Mouse (Mus musculus) G1E (cell line): ENCODE measurements around the gene Rnf169. TPM values are rescaled to one million over a fixed set of nuclear protein-coding genes. Genes with fewer than 3 reads are reported as not detected.

Experiments used
- ATAC-seq: 2 replicates; pipeline ENCODE4 v1.8.0; 2016; ENCODE audit warnings: mild to moderate bottlenecking; ENCODE audit not compliant: insufficient number of reproducible peaks, poor library complexity, low FRiP score, severe bottlenecking; ENCODE audit errors: extremely low read depth
- DNase-seq: peaks from one replicate; pipeline ENCODE4 v3.0.0; 2012; ENCODE audit warnings: low spot score
- H3K27me3 ChIP-seq: 2 replicates; pipeline ENCODE4 v1.6.1; 2012; ENCODE audit warnings: mild to moderate bottlenecking, low read length, inconsistent platforms; ENCODE audit not compliant: insufficient read depth
- H3K36me3 ChIP-seq: replicated peaks from 2 replicates; pipeline ENCODE3; 2012; ENCODE audit warnings: mild to moderate bottlenecking, inconsistent platforms
- H3K4me1 ChIP-seq: 2 replicates; pipeline ENCODE4 v1.6.1; 2012; ENCODE audit warnings: low read depth, low read length, inconsistent platforms, mixed read lengths; ENCODE audit not compliant: insufficient read depth
- H3K4me3 ChIP-seq: 2 replicates; pipeline ENCODE4 v1.5.1; 2012; ENCODE audit warnings: low read depth, mild to moderate bottlenecking, inconsistent platforms, low read length, moderate library complexity, mixed read lengths
- H3K9me3 ChIP-seq: replicated peaks from 2 replicates; pipeline ENCODE4 v1.6.1; 2012; ENCODE audit warnings: inconsistent platforms
- CTCF ChIP-seq: IDR thresholded peaks from 2 replicates; pipeline ENCODE4 v1.5.1; 2012; ENCODE audit warnings: low read depth, low read length, inconsistent platforms, mixed read lengths
- GATA1 ChIP-seq: IDR thresholded peaks from 2 replicates; pipeline ENCODE4 v1.6.1; 2012; ENCODE audit warnings: borderline replicate concordance, low read length, inconsistent platforms, mixed read lengths
- GATA2 ChIP-seq: IDR thresholded peaks from 2 replicates; pipeline ENCODE4 v1.6.1; 2012; ENCODE audit warnings: low read depth, low read length, inconsistent platforms, borderline replicate concordance
- POLR2AphosphoS5 ChIP-seq: IDR thresholded peaks from 2 replicates; pipeline ENCODE4 v1.6.1; 2012; ENCODE audit warnings: low read depth, low read length, inconsistent platforms; ENCODE audit not compliant: insufficient replicate concordance
- TAL1 ChIP-seq: conservative IDR thresholded peaks from 2 replicates; pipeline ENCODE4 v1.6.1; 2012; ENCODE audit warnings: low read depth, low read length, inconsistent platforms, mixed read lengths
- polyA plus RNA-seq: library from polyadenylated mRNA; stranded (reverse); fragments of >175 nt; gene quantifications from 2 replicates; pipeline ENCODE4 v1.2.3, GENCODE M21; 2012
- total RNA-seq, 2 experiments: library from RNA; stranded (forward) in 1 of 2; stranded (reverse) in 1 of 2; fragments of 200-1000 nt in 1 of 2; fragments of >200 nt in 1 of 2; fragmentation: Nextera tagmentation in 1 of 2; gene quantifications; 2 replicates each; pipeline ENCODE4 v1.2.3; 2014 to 2017

The Rnf169 gene
- total RNA-seq (2014; fragmentation: Nextera tagmentation) (30.4 TPM in 2 replicates), total RNA-seq (2017) (13.5 and 13.8 TPM in 2 replicates), polyA plus RNA-seq (4.1 and 4.8 TPM in 2 replicates)

- Histone ChIP-seq H3K4me3 (peak within 1 kb of the TSS; percentile 94), H3K27me3 (peaks cover 27% of the 10 kb centered on the region), H3K9me3 (no peaks in the 10 kb centered on the region), H3K4me1 (peaks cover 22% of the 10 kb centered on the region), H3K36me3 (peaks cover 13% of the 10 kb centered on the region)
- ATAC-seq (peak; percentile 93), DNase-seq (peak; percentile 83)
- TF ChIP-seq TAL1, result no peak
- TF ChIP-seq GATA2, result no peak
These were observed at the start of gene Rnf169 for GRCm38 (mm10) chr7:99980132-99980591. Rnf169 (minus strand) TSS chr7:99980448.

- TF ChIP-seq GATA1 (no peak), POLR2AphosphoS5 (no peak), GATA2 (no peak), TAL1 (no peak), CTCF (peak; percentile 90)
- Histone ChIP-seq H3K9me3 (no peaks in the 10 kb centered on the region), H3K4me3 (no peak overlapping the region), H3K4me1 (no peaks in the 10 kb centered on the region), H3K27me3 (peaks cover 47% of the 10 kb centered on the region), H3K36me3 (no peaks in the 10 kb centered on the region)
- ATAC-seq (no peak), DNase-seq (no peak)
These were observed 49.1 kb upstream of the Rnf169 start for GRCm38 (mm10) chr7:100029307-100029706.

GRCm38 (mm10) chr7:100027353-100027752, 47.1 kb upstream of the Rnf169 start:
- no peak overlapping the region for H3K4me3 ChIP-seq
- H3K9me3 ChIP-seq, result no peaks in the 10 kb centered on the region
- TF ChIP-seq GATA1 (no peak), GATA2 (no peak), CTCF (no peak), POLR2AphosphoS5 (no peak), TAL1 (no peak)
- H3K36me3 ChIP-seq, result no peaks in the 10 kb centered on the region
- H3K4me1 ChIP-seq, result no peaks in the 10 kb centered on the region
- ATAC-seq (no peak), DNase-seq (no peak)
- H3K27me3 ChIP-seq, result peaks cover 43% of the 10 kb centered on the region

GRCm38 (mm10) chr7:100017056-100017455, 36.8 kb upstream of the Rnf169 start:
- no peaks in the 10 kb centered on the region for H3K9me3 ChIP-seq
- ATAC-seq, result no peak

GRCm38 (mm10) chr7:100014123-100014600, 33.9 kb upstream of the Rnf169 start:
- Histone ChIP-seq H3K4me1 (no peaks in the 10 kb centered on the region), H3K27me3 (peaks cover 79% of the 10 kb centered on the region), H3K36me3 (no peaks in the 10 kb centered on the region), H3K9me3 (no peaks in the 10 kb centered on the region), H3K4me3 (no peak overlapping the region)
- no peak for DNase-seq
- no peak for TF ChIP-seq POLR2AphosphoS5
- TF ChIP-seq GATA2, result no peak
- TF ChIP-seq TAL1, result no peak
- no peak for TF ChIP-seq GATA1
- TF ChIP-seq CTCF, result no peak
- ATAC-seq, result no peak

More at GRCm38 (mm10) chr7:100017056-100017455, 36.8 kb upstream of the Rnf169 start:
- no peaks in the 10 kb centered on the region for H3K36me3 ChIP-seq
- no peak for DNase-seq
- TF ChIP-seq CTCF (no peak), GATA2 (no peak), TAL1 (no peak), GATA1 (no peak), POLR2AphosphoS5 (no peak)
- peaks cover 69% of the 10 kb centered on the region for H3K27me3 ChIP-seq
- H3K4me1 ChIP-seq, result no peaks in the 10 kb centered on the region
- no peak overlapping the region for H3K4me3 ChIP-seq

- no peaks in the 10 kb centered on the region for H3K9me3 ChIP-seq
- DNase-seq, result no peak
- ATAC-seq, result no peak
- no peaks in the 10 kb centered on the region for H3K4me1 ChIP-seq
- TF ChIP-seq CTCF (no peak), TAL1 (no peak), POLR2AphosphoS5 (no peak), GATA1 (no peak), GATA2 (no peak)
- H3K36me3 ChIP-seq, result no peaks in the 10 kb centered on the region
- H3K27me3 ChIP-seq, result peaks cover 81% of the 10 kb centered on the region
- no peak overlapping the region for H3K4me3 ChIP-seq
These were observed 32.3 kb upstream of the Rnf169 start for GRCm38 (mm10) chr7:100012515-100012914.

GRCm38 (mm10) chr7:100012085-100012484, 31.8 kb upstream of the Rnf169 start:
- ATAC-seq, result no peak
- no peaks in the 10 kb centered on the region for H3K36me3 ChIP-seq

More at GRCm38 (mm10) chr7:100012085-100012484, 31.8 kb upstream of the Rnf169 start:
- Histone ChIP-seq H3K4me1 (no peaks in the 10 kb centered on the region), H3K4me3 (no peak overlapping the region), H3K9me3 (no peaks in the 10 kb centered on the region), H3K27me3 (peaks cover 82% of the 10 kb centered on the region)
- DNase-seq, result no peak
- no peak for TF ChIP-seq GATA2
- TF ChIP-seq GATA1, result no peak
- TF ChIP-seq POLR2AphosphoS5, result no peak
- TF ChIP-seq TAL1, result no peak
- TF ChIP-seq CTCF, result no peak
